ENCODE assay signal across 11 mouse cellular contexts in the genomic region with DNA sequence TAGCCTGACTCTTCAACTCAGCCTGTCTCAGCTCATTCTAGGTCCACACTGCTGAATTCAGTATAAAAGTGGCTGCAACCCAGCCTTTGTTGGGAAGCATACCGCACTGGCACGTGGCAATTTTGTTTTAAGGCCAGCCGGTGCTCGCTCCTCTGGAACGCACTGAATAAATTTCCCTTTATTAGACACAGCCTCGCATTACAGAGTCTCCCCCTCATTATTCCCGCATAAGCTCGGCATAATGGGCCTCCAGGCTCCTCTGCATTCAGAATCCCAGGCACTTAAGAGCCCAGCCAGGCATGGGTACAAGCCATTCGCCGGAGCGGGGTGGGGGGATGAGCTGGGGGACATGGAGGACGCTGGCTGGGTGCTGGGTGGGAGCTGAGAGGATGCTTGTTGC.
A peak's percentile ranks its signal among the peaks of the same experiment; 100 is the strongest.
DNase-seq lines count a peak whose midpoint lies in the region; ATAC-seq and TF ChIP-seq lines count a peak whose summit lies in the region.
"Had no signal": no experiment of that assay in that cellular context is flagged by ENCODE, and none has a peak within 500 bp of the region (broad histone marks: within the 10 kb centered on the region; RNA-seq: fewer than 3 reads in every experiment).

No protein-coding gene starts in this region.

- 0 out of 2 replicates have a peak, but pooled peaks cover 6% of the 10 kb centered on the region for H3K4me1 ChIP-seq in kidney, postnatal 0 days (replicated peaks; ENCODE audit: insufficient read depth, low read length)
- peaks cover 44% of the 10 kb centered on the region for H3K4me1 ChIP-seq in embryonic facial prominence, embryonic 10.5 days
- peaks cover 4% of the 10 kb centered on the region; the same call in 1 of the 2 replicates for H3K4me1 ChIP-seq in hindbrain, embryonic 11.5 days (replicated peaks; ENCODE audit: control insufficient read depth, insufficient read depth, low read length)
- H3K4me1 ChIP-seq in midbrain, embryonic 14.5 days (ENCODE audit: control insufficient read depth, insufficient read depth, low read length), result peaks cover 30% of the 10 kb centered on the region
- H3K4me1 ChIP-seq: stomach, embryonic 15.5 days had no signal

- H3K36me3 ChIP-seq in kidney, postnatal 0 days (ENCODE audit: insufficient read depth, low read length), result no peaks in the 10 kb centered on the region
- no peaks in the 10 kb centered on the region for H3K36me3 ChIP-seq in embryonic facial prominence, embryonic 10.5 days (replicated peaks)
- no peaks in the 10 kb centered on the region for H3K36me3 ChIP-seq in hindbrain, embryonic 11.5 days (ENCODE audit: control insufficient read depth, insufficient read depth, low read length)
- H3K36me3 ChIP-seq in midbrain, embryonic 14.5 days (ENCODE audit: control insufficient read depth, insufficient read depth, low read length), result no peaks in the 10 kb centered on the region
- H3K36me3 ChIP-seq: stomach, embryonic 15.5 days had no signal

- no peak overlapping the region for H3K27ac ChIP-seq in kidney, postnatal 0 days
- peak overlapping the region; percentile 67 for H3K27ac ChIP-seq in embryonic facial prominence, embryonic 10.5 days (replicated peaks)
- peak overlapping the region; percentile 37; the same call in 1 of the 2 replicates for H3K27ac ChIP-seq in hindbrain, embryonic 11.5 days (ENCODE audit: low read depth, low read length)
- H3K27ac ChIP-seq in midbrain, embryonic 14.5 days (replicated peaks; ENCODE audit: low read depth, low read length), result peak overlapping the region; percentile 78
- no peak overlapping the region for H3K27ac ChIP-seq in gastrocnemius, adult 2 months
- H3K27ac ChIP-seq: stomach, embryonic 15.5 days had no signal

- no peak for TF ChIP-seq CTCF in kidney, postnatal 0 days (IDR thresholded peaks at IDR 0.05; ENCODE audit: low read depth)
- TF ChIP-seq CTCF in gastrocnemius, adult 2 months (IDR thresholded peaks at IDR 0.05), result no peak

- 41% methylated on average over 12 of the region's 12 CpGs for WGBS in kidney, postnatal 0 days
- WGBS in embryonic facial prominence, embryonic 10.5 days, result 71% methylated on average over 12 of the region's 12 CpGs
- 41% methylated on average over 12 of the region's 12 CpGs for WGBS in hindbrain, embryonic 11.5 days
- under 1% methylated on average over 12 of the region's 12 CpGs for WGBS in midbrain, embryonic 14.5 days

- H3K9me3 ChIP-seq in kidney, postnatal 0 days (replicated peaks; ENCODE audit: low read length), result no peaks in the 10 kb centered on the region
- no peaks in the 10 kb centered on the region for H3K9me3 ChIP-seq in embryonic facial prominence, embryonic 10.5 days
- no peaks in the 10 kb centered on the region for H3K9me3 ChIP-seq in hindbrain, embryonic 11.5 days (ENCODE audit: control insufficient read depth, low read length)
- no peaks in the 10 kb centered on the region for H3K9me3 ChIP-seq in midbrain, embryonic 14.5 days (ENCODE audit: control insufficient read depth, low read length)
- H3K9me3 ChIP-seq: stomach, embryonic 15.5 days had no signal

- ATAC-seq in kidney, postnatal 0 days (replicated peaks; ENCODE audit: low FRiP score, low read depth), result no peak
- peak; percentile 56; the same call in 1 of the 2 replicates for ATAC-seq in hindbrain, embryonic 11.5 days (ENCODE audit: low FRiP score)
- ATAC-seq in midbrain, embryonic 14.5 days (ENCODE audit: low FRiP score, low TSS enrichment), result peak; percentile 72
- ATAC-seq: Patski had no signal

- H3K4me2 ChIP-seq in kidney, postnatal 0 days (ENCODE audit: low read length), result no peak overlapping the region
- H3K4me2 ChIP-seq in hindbrain, embryonic 11.5 days (replicated peaks; ENCODE audit: low read depth, low read length), result no peak overlapping the region
- H3K4me2 ChIP-seq in midbrain, embryonic 14.5 days (ENCODE audit: low read length), result no peak overlapping the region
- H3K4me2 ChIP-seq: stomach, embryonic 15.5 days had no signal

- H3K27me3 ChIP-seq in kidney, postnatal 0 days (ENCODE audit: insufficient read depth, low read length), result no peaks in the 10 kb centered on the region
- H3K27me3 ChIP-seq in embryonic facial prominence, embryonic 10.5 days (replicated peaks; ENCODE audit: low read depth, poor library complexity, severe bottlenecking), result 0 out of 2 replicates have a peak, but pooled peaks cover 3% of the 10 kb centered on the region
- no peaks in the 10 kb centered on the region for H3K27me3 ChIP-seq in hindbrain, embryonic 11.5 days (ENCODE audit: control insufficient read depth, insufficient read depth, low read length)
- no peaks in the 10 kb centered on the region for H3K27me3 ChIP-seq in midbrain, embryonic 14.5 days (ENCODE audit: control insufficient read depth, insufficient read depth, low read length)
- H3K27me3 ChIP-seq: stomach, embryonic 15.5 days had no signal

- intact Hi-C loops in gastrocnemius, adult 2 months (cut with DNase I), result no loop called here

- DNase-seq in kidney, postnatal 0 days (ENCODE audit: low spot score), result peak; percentile 35
- DNase-seq in kidney, adult 8-10 months, result no peak
- no peak for DNase-seq in embryonic facial prominence, embryonic 10.5 days (ENCODE audit: low spot score)
- DNase-seq in hindbrain, embryonic 11.5 days (ENCODE audit: low spot score), result peak; percentile 50
- DNase-seq in midbrain, embryonic 14.5 days, result peak; percentile 82
- no peak for DNase-seq in gastrocnemius, adult 2 months
- DNase-seq in B cell, adult 2 months, result no peak
- no peak for DNase-seq in kidney, adult 9 months
- DNase-seq: adrenal gland, postnatal 36 days had no signal

- no peak overlapping the region for H3K4me3 ChIP-seq in kidney, postnatal 0 days (replicated peaks; ENCODE audit: low read depth, low read length)
- no peak overlapping the region for H3K4me3 ChIP-seq in embryonic facial prominence, embryonic 10.5 days
- no peak overlapping the region for H3K4me3 ChIP-seq in hindbrain, embryonic 11.5 days (ENCODE audit: low read depth, low read length)
- H3K4me3 ChIP-seq in midbrain, embryonic 14.5 days (replicated peaks; ENCODE audit: low read depth, low read length), result no peak overlapping the region
- no peak overlapping the region for H3K4me3 ChIP-seq in gastrocnemius, adult 2 months
- H3K4me3 ChIP-seq: stomach, embryonic 15.5 days had no signal

- no peak overlapping the region for H3K9ac ChIP-seq in kidney, postnatal 0 days (ENCODE audit: low read depth, low read length)
- no peak overlapping the region for H3K9ac ChIP-seq in hindbrain, embryonic 11.5 days (ENCODE audit: low read depth, low read length)
- H3K9ac ChIP-seq in midbrain, embryonic 14.5 days (replicated peaks; ENCODE audit: low read length), result no peak overlapping the region; the same call in 1 of the 2 replicates
- H3K9ac ChIP-seq: stomach, embryonic 15.5 days had no signal

Comparison
In these comparisons a context has a peak if more than half of its experiments do, and no peak if none do; other contexts are left out.
1. DNase-seq: peak in kidney, postnatal 0 days (single experiment), hindbrain, embryonic 11.5 days (single experiment) and midbrain, embryonic 14.5 days (single experiment); none in kidney, adult 8-10 months (0 of 2), embryonic facial prominence, embryonic 10.5 days (single experiment), gastrocnemius, adult 2 months (single experiment), B cell, adult 2 months (0 of 2) and kidney, adult 9 months (single experiment).
2. H3K27ac ChIP-seq: peak in embryonic facial prominence, embryonic 10.5 days (single experiment), hindbrain, embryonic 11.5 days (single experiment) and midbrain, embryonic 14.5 days (single experiment); none in kidney, postnatal 0 days (single experiment) and gastrocnemius, adult 2 months (single experiment).